Mouse (Mus musculus) lung, adult 18-20 months (tissue): ENCODE data around the gene Trpm3.

Source experiments
- DNase-seq, 2 experiments: peaks; one replicate each; pipeline ENCODE4 v3.0.0; 2022; ENCODE audit warnings: mixed read lengths in 2 of 2

Trpm3 gene

GRCm38 (mm10) chr19:22317306-22317705 lies 178.5 kb downstream of the Trpm3 start:
- no peak for DNase-seq

GRCm38 (mm10) chr19:22326813-22327212 lies 188.0 kb downstream of the Trpm3 start:
- DNase-seq = no peak

GRCm38 (mm10) chr19:22327226-22327625 lies 188.4 kb downstream of the Trpm3 start:
- DNase-seq = no peak

GRCm38 (mm10) chr19:22336278-22336677 lies 197.4 kb downstream of the Trpm3 start:
- no peak for DNase-seq

GRCm38 (mm10) chr19:22337468-22337867 lies 198.6 kb downstream of the Trpm3 start:
- DNase-seq = peak in 1 of 2 experiments; percentile 27

GRCm38 (mm10) chr19:22338927-22339326 lies 200.1 kb downstream of the Trpm3 start:
- peak in 1 of 2 experiments; percentile 2 for DNase-seq

- DNase-seq = no peak
These were observed 215.2 kb downstream of the Trpm3 start for GRCm38 (mm10) chr19:22354037-22354541.

GRCm38 (mm10) chr19:22386890-22387289 lies 248.0 kb downstream of the Trpm3 start:
- no peak for DNase-seq

- DNase-seq = no peak
These were observed 255.9 kb downstream of the Trpm3 start for GRCm38 (mm10) chr19:22394700-22395099.

- DNase-seq = no peak
These were observed 265.2 kb downstream of the Trpm3 start for GRCm38 (mm10) chr19:22404049-22404448.

- no peak for DNase-seq
These were observed 279.4 kb downstream of the Trpm3 start for GRCm38 (mm10) chr19:22418239-22418638.

GRCm38 (mm10) chr19:22437207-22437606 lies 298.4 kb downstream of the Trpm3 start:
- DNase-seq = no peak

GRCm38 (mm10) chr19:22447418-22448339 lies 308.8 kb downstream of the Trpm3 start:
- DNase-seq = no peak

GRCm38 (mm10) chr19:22448340-22449288 lies 309.8 kb downstream of the Trpm3 start:
- DNase-seq = no peak

- no peak for DNase-seq
These were observed 312.4 kb downstream of the Trpm3 start for GRCm38 (mm10) chr19:22451290-22451689.

GRCm38 (mm10) chr19:22456935-22457334 lies 318.1 kb downstream of the Trpm3 start:
- no peak for DNase-seq

GRCm38 (mm10) chr19:22462043-22462442 lies 323.2 kb downstream of the Trpm3 start:
- no peak for DNase-seq

GRCm38 (mm10) chr19:22463506-22463905 lies 324.7 kb downstream of the Trpm3 start:
- no peak for DNase-seq

- no peak for DNase-seq
These were observed 330.8 kb downstream of the Trpm3 start for GRCm38 (mm10) chr19:22469608-22470007.

- DNase-seq = no peak
These were observed 334.3 kb downstream of the Trpm3 start for GRCm38 (mm10) chr19:22473030-22473712.

GRCm38 (mm10) chr19:22478295-22478989 lies 339.6 kb downstream of the Trpm3 start:
- no peak for DNase-seq

- DNase-seq = no peak
These were observed 364.6 kb downstream of the Trpm3 start for GRCm38 (mm10) chr19:22503469-22503868.
